Mouse (Mus musculus): ENCODE measurements around the gene Ybx2.

Gene Ybx2

DNA sequence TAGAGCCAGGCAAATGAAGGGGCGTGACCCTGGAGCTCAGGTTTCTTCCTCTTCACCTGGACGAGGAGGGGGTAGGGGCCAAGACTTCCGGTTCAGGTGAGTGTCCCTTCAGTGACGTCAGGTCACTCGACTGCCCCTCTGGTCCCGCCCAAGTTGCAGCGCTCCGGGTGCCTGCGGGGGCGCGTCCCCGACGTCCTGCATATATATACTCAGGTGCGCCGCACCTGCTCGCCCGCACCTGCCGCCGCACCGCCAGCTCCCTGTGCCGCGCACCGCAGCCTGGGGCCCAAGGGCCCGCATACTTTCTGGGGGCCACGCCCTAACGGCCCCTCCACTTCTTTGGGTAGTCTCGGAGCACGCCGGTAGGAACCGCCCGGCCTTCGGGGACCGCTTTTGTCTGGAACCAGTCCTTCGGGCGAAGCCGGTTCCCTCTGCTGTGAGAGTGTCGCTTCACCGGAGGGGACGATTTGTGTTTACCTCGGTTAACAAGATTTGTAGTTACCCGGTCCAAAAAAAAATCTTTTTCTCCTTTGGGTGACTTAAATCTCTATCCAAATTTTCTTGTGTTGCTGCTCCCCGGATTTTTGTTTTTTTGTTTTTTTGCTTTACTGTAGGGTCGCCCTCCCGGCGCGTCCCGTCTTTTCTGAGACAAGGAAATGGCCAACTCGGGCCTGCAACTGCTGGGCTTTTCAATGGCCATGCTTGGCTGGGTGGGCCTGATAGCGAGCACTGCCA lies 29.8 kb downstream of the Ybx2 start:
- peak; percentile 89 to 94 for DNase-seq

DNA sequence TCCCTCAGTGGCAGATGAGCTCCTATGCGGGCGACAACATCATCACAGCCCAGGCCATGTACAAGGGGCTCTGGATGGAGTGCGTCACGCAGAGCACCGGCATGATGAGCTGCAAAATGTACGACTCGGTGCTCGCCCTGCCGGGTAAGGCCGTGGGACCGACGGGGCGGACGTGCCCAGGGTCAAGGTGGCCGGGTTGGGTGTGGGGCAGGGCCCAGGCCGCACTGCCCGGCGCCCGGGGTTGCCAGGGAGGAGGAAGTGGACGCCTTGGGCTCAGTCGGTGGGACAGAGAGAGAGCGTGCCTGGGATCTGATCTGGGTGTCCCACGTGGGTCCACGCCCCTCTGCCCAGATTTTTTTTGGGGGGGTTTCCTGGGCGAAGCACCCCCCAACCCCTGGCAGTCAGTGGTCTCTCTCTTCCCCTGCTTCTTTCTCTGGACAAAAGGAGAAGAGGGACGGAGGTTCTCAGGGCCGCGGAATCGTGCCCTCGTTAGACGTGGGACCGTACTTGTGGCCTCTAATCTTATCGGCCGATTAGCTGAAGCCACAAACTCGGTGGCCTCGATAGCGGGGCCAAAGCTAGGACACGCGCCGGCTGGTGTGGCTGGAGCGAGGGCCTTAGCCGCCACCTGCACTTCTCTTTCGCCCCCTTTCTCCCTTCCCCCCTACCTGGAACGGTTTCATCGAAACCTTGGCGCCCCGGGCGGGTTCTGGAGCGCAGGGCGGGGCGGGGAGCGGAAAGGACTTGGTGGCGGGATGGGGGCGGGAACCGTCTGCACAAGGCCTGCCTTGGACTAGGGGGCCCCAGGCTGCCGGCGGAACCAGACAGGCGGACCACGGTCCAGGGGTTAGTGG lies 30.6 kb downstream of the Ybx2 start:
- peak; percentile 63 to 70 for DNase-seq

DNA sequence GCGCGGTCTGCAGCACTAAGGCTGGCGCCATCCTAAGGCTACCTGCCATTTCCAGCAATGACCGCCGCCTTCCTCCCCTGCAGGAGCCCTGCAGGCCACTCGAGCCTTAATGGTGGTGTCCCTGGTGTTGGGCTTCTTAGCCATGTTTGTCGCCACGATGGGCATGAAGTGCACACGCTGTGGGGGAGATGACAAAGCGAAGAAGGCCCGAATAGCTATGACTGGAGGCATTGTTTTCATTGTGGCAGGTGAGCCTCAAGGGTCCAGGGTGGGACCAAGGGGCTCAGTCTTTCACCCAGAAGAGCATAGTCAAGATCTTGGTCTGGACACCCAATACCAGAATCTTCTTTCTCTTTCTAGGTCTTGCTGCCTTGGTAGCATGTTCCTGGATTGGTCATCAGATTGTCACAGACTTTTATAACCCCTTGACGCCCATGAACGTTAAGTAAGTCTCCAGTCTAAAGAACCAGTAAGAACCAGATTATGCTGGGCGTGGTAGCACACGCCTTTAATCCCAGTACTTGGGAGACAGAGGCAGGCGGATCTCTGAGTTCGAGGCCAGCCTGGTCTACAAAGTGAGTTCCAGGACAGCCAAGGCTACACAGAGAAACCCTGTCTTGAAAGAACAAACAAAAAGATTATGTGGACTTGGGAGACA lies 31.4 kb downstream of the Ybx2 start:
- DNase-seq = no peak

DNA sequence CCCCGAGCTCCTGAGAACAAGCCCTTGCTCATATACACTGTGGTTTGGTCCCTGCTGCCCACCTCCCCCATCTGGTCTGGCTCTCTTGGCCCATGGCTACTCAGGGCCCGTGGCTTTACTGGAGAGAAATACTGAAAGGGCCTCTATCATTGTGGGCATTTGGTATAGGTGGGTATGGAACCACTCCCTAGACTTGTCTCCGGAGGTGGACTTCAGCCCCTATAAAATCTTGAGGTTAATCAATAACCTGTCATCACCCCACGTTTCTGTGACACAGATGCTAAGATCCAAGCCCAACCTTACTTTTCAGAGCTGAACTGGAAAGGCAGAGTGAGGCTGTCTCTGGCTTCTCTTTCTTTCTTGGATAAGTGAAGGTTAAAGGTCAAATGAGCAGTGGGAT lies 33.2 kb downstream of the Ybx2 start:
- no peak for DNase-seq

DNA sequence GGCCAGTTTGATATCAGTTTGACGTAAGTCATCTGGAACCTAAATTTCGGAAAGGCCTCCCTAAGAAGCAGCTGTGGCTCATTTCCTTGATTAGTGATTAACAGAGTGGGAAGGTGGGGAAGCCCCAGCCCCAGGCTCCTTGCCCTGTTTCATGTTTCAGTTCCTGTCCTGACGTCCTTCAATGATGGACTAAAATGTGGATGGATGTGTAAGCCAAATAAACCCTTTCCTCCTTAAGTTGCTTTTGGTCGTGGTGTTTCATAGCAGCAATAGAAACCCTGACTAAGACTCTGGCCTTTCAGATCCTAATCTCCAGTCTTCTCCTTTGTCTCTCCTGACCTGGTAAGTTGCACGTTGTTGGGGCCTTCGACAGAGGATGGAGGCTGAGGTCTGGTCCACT lies 34.6 kb downstream of the Ybx2 start:
- no peak for DNase-seq

DNA sequence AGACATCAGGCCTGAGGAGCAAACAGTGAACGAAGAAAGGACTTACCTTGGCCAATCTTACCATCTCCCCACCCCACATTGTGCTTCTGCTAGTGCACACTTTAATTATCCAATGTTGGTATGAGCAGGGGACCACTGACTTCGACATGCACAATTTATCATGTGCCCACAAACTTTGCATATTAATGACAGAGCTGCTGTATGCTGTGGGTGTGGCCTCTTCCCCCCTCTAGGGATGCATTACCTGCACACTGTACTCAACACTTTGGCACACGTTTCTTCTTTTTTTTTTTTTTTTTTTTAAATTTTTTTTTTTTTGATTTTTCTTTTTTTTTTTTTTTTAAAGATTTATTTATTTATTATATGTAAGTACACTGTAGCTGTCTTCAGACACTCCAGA lies 35.2 kb downstream of the Ybx2 start:
- DNase-seq = no peak

DNA sequence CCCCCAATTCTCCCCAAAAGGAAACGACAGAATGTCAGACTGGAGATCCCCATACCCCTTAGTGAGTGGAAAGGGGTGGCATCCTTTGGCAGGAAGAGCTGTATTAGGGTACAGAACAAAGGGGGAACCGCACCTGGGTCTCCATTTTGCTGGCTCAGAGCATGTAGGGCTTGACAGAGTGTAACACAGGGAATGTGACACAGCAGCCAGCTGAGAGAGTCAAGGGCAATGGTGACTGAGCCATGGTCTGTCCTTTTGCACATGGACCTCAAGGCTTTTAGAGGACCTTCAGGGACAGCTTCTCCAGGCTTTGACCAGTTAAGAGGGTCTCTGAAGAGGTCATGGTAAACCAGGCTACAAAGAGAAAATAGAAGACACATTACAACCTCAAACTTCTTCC lies 39.3 kb downstream of the Ybx2 start:
- no peak for DNase-seq

DNA sequence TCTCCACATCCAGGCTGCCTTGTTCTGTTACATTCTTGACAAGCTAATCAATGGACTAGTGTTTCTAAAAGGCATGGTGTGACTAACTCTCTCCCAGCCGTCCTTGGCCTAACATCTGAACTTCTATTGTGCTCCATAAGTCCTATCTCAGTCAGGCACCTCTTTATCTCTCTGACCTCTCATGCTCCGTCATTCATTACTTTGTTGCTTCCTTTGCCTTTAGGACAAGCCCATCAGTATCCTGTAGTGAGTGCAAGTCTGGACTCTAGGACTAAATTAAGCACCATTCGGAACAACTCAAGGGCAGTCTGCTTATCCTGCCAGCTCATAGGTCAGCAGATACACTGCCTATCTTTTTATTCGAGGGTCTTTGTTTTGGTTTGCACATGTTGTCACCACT lies 40.7 kb downstream of the Ybx2 start:
- DNase-seq = no peak

DNA sequence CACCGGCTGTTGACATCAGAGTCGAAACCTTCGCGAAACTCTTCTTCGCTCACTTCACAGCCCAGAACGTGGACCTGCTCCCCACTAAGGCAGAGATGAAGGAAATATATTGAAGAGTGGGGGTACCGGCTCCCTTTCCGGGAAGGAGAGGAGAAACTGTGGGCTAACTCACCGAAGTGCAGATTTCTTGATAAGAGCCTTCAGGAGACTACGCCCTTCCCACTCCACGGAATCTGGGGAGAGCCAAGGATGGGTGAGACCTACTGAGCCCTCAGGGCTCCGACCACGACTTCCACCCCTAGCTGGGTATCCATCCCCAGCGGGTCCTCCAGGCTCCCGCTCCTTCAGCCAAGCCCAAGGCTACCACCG lies 44.2 kb downstream of the Ybx2 start:
- DNase-seq = no peak

DNA sequence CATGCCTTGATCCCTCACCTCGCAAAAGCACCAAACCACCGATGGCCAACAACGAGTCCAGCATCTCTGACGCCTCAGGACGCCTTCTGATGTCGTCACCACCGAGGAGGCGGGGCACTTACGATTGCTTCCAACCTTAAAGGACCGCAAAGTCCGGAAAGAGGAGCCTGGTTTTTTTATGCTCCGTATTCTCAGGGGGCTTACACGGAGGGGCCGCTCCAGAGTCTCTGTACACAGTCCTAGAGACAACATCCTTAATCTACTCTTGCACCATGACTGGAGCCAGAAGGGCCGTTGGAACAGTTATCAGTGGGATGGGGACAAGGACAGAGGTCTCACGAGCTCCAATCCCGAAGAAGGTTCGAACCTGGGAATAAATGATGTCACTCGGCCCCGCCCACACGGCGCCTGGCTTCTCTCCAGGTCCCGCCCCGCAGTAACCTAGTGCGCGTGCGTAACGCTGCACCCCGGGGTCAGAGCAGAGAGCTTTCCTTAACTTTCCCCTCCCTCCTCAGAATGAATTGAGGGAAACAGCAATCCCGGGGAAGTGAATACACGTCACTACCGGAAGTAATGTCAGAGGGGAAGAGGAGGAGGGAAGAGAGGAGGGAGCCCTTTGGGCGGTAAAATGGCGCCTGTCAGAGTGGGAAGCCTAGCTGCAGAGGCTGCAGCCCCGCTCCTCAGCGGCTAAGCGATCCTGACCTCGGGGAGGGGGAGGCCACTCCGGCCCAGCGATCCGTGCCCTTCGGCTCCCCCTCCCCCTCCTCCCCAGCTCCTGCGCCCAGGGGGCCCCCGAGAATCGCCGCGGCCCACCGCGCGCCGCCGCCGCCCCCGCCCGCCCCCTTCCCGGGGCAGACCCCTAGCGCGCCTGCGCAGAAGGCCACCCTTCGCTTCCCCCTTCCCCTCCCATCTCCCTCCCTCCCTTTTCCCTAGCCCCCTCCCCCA lies 44.9 kb downstream of the Ybx2 start:
- peak; percentile 96 to 97 for DNase-seq

DNA sequence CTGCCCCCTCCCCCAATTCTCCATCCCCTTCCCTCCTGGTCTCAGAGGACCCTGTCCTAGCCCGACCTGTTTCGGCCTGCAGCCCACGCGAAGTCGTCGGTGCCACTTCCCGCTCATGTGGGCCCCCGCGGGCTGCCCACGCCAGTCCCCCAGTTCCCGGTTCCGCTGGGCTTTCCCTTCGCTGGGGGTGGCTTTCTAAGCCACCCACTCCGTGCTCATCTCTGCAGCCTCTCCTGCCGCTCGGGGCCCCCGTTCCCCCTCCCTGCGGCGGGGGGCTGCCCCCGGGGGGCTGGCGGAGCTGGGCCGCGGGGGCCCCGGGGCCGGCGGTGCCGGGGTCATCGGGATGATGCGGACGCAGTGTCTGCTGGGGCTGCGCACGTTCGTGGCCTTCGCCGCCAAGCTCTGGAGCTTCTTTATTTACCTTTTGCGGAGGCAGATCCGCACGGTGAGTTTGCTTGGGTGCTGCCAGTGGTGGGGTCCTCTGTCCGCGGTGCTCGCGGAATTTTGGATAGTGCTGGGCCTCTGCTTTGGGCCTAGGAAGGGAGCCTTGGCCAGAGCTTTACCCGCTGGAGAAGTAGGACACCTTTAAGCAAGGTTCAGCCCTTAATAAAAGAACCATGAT lies 45.7 kb downstream of the Ybx2 start, which contains the start of gene Ctdnep1:
Gene Ctdnep1, plus strand, starts transcription at position 16 of the 622 bp plus-strand sequence.
- peak in 1 of 2 experiments; percentile 27 for DNase-seq

DNA sequence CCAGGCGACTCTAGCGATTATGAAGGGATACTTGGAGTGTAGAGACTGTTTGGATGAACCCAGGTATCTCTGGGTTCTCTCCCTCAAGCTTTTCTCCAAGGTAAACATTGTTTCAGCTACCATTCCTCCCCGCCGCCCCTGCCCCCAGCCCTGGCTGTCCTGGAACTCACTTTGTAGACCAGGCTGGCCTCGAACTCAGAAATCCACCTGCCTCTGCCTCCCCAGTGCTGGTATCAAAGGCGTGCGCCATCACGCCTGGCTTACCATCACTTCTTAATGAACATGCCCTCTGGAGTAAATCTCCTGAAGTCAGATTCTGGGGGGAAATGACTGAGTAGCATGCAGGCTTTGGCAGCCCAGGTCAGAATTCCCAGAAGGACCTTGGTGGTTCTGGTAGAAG lies 46.6 kb downstream of the Ybx2 start, which contains the start of gene Elp5:
Gene Elp5, minus strand, starts transcription at position 293 of the 400 bp plus-strand sequence.
- DNase-seq = no peak

DNA sequence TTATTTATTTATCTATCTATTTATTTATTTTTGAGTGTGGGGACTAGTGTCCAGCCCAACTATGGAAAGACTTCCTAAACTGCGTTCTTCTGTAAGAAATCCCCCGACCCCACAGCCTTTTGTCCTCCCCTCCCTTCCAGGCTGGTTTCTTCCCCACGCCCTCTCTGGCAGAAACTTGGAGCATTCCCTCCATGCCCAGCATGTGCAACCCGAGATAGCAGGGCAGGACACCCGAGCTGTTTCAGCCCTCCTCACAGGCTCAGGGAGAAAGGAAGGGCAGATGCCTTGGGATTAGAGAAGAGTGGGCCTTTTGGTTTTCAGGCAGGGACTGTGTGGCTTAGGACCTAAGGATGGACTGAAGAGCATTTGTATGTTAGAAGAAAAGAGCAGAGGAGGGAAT lies 47.3 kb downstream of the Ybx2 start:
- no peak for DNase-seq

DNA sequence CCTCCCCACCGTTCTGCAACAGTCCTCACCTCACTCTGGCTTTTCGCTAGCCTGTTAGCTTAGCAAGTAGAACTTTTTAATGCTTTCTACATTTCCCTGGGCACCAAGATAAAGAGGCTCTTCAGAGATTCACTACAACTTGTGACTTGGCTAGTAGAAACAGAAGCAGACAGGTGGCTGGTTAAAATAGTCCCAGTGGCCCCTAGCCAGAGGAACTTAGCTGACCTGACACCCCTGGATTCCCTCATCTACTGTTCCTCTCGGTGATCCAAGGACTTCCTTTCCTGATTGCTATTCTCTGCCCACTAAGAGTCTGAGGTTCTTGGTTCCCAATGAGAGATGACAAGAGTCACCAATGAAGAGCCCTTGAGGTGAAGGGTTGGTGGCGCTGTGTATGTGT lies 47.8 kb downstream of the Ybx2 start:
- DNase-seq = no peak

DNA sequence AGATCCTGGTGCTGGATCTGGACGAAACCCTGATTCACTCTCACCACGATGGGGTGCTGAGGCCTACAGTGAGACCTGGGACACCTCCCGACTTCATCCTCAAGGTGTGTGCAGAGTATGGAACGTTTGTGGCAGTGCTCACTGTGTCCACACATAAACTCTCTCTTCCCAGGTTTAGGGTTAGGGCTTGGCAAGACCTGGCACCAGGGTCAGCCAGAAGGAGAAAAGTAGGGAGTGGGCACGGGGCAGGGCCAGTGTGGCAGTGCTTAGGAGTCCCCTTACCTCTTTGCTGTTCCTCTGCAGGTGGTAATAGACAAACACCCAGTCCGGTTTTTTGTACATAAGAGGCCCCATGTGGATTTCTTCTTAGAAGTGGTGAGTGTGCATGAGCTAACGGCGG lies 48.8 kb downstream of the Ybx2 start:
- DNase-seq = no peak

DNA sequence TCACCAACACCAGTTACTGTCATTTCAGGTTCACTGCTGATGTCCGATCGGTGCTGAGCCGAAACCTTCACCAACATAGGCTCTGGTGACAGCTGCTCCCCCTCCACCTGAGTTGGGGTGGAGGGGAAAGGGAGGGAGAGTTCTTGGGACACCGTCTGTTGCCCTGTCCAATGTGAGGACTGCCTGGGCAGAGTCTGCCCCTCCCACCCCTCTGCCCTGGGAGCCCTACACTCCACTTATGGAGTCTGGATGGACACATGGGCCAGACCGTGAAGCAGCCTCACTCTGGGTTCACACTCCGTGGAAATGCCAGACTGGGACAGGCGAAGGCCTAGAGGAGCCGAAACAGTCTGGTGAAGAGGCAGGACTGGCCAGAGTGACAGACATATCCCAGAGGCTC lies 54.4 kb downstream of the Ybx2 start:
- no peak for DNase-seq

Measured in lung, adult 18-20 months (tissue).